Mouse (Mus musculus) liver, postnatal 0 days (tissue): ENCODE results near the gene Bhlha15.

Experiments
- CTCF ChIP-seq: sonication (generic); IDR thresholded peaks from 2 replicates; pipeline ENCODE4 v1.5.1; 2016; ENCODE audit warnings: antibody characterized with exemption, low read depth
- EP300 ChIP-seq: IDR thresholded peaks from 2 replicates; pipeline ENCODE4 v1.6.1; 2016; ENCODE audit warnings: antibody characterized with exemption, low read depth, mild to moderate bottlenecking

DNA sequence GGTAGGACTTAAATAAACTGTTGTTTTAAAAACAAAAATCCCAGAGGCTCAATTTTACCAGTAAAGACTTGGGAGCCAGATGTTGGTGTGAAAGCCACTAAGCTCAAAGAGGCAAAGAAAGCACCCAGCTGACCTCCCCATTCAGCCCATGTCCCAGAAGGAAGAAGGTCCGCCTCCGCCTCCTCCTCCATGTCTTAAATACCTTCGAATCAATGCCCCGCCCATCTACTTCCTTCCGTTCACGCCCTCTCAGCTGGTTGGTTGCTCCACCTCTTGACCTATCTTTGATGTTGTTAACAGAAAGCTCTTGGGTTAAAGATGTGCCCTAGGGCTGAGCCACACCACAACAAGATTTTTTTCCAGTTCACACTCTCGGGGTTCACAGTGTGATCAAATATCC lies 40.1 kb downstream of the Bhlha15 start:
- TF ChIP-seq CTCF (no peak), EP300 (no peak)
